Mouse (Mus musculus) frontal cortex, postnatal 25 days (tissue): ENCODE measurements around the gene Ston2.
"Not testable (repeated sequence)": the region's sequence is repeated elsewhere in the genome, so short reads cannot be mapped to it uniquely, and the experiment has no call there.

Source experiments
- DNase-seq, 2 experiments: peaks; one replicate each; pipeline ENCODE4 v3.0.0; 2022; ENCODE audit warnings: low spot score in 2 of 2

Ston2 gene

GRCm38 (mm10) chr12:91751893-91752597 is 36.1 kb downstream of the Ston2 start:
- no peak for DNase-seq

GRCm38 (mm10) chr12:91749543-91750184 is 38.5 kb downstream of the Ston2 start:
- DNase-seq, result no peak

GRCm38 (mm10) chr12:91748241-91748865 is 39.8 kb downstream of the Ston2 start:
- peak; percentile 36 to 58 for DNase-seq

- not testable (repeated sequence) for DNase-seq
These were observed 41.3 kb downstream of the Ston2 start for GRCm38 (mm10) chr12:91746839-91747238.

- DNase-seq, result no peak
These were observed 42.4 kb downstream of the Ston2 start for GRCm38 (mm10) chr12:91745758-91746290.

GRCm38 (mm10) chr12:91744091-91744490 is 44.1 kb downstream of the Ston2 start:
- DNase-seq, result no peak

GRCm38 (mm10) chr12:91742916-91743315 is 45.3 kb downstream of the Ston2 start:
- no peak for DNase-seq

GRCm38 (mm10) chr12:91738381-91738780 is 49.8 kb downstream of the Ston2 start:
- DNase-seq, result no peak

- no peak for DNase-seq
These were observed 51.8 kb downstream of the Ston2 start for GRCm38 (mm10) chr12:91736221-91736980.

- no peak for DNase-seq
These were observed 53.8 kb downstream of the Ston2 start for GRCm38 (mm10) chr12:91734246-91735027.

GRCm38 (mm10) chr12:91732729-91733448 is 55.3 kb downstream of the Ston2 start:
- DNase-seq, result no peak

GRCm38 (mm10) chr12:91726202-91726601 is 62.0 kb downstream of the Ston2 start:
- DNase-seq, result no peak

- DNase-seq, result no peak
These were observed 64.3 kb downstream of the Ston2 start for GRCm38 (mm10) chr12:91723912-91724311.

- no peak for DNase-seq
These were observed 69.1 kb downstream of the Ston2 start for GRCm38 (mm10) chr12:91719134-91719533.

- DNase-seq, result no peak
These were observed 72.5 kb downstream of the Ston2 start for GRCm38 (mm10) chr12:91715686-91716085.

GRCm38 (mm10) chr12:91713358-91713757 is 74.8 kb downstream of the Ston2 start:
- DNase-seq, result no peak

- no peak for DNase-seq
These were observed 76.5 kb downstream of the Ston2 start for GRCm38 (mm10) chr12:91711655-91712054.

- peak in 1 of 2 experiments; percentile 39 for DNase-seq
These were observed 77.3 kb downstream of the Ston2 start for GRCm38 (mm10) chr12:91710876-91711275.

- DNase-seq, result no peak
These were observed 78.6 kb downstream of the Ston2 start for GRCm38 (mm10) chr12:91709634-91710033.

- no peak for DNase-seq
These were observed 79.0 kb downstream of the Ston2 start for GRCm38 (mm10) chr12:91709232-91709631.
